In genomic region chr2:27505539-27505938, GRCm38 (mm10) we compare ENCODE assay signal across 9 mouse cellular contexts. TPM values are rescaled to one million over a fixed set of nuclear protein-coding genes. Genes with fewer than 3 reads are reported as not detected.
A peak's percentile ranks its signal among the peaks of the same experiment; 100 is the strongest.
DNase-seq lines count a peak whose midpoint lies in the region; ATAC-seq lines count a peak whose summit lies in the region.
"Had no signal": no experiment of that assay in that cellular context is flagged by ENCODE, and none has a peak within 500 bp of the region (broad histone marks: within the 10 kb centered on the region; RNA-seq: fewer than 3 reads in every experiment).

No protein-coding gene starts in this region.

- 0 out of 2 replicates have a peak overlapping the region, but pooled peaks have one; percentile 3 for H3K4me3 ChIP-seq in heart, embryonic 10.5 days
- H3K4me3 ChIP-seq in heart, embryonic 14.5 days (ENCODE audit: control insufficient read depth in 1 of 2, insufficient read depth in 1 of 2, low read depth in 1 of 2, low read length in 2 of 2): no peak overlapping the region
- no peak overlapping the region for H3K4me3 ChIP-seq in limb, embryonic 13.5 days
- H3K4me3 ChIP-seq in stomach, embryonic 16.5 days (replicated peaks; ENCODE audit: low read length): no peak overlapping the region

- 4% methylated on average over 6 of the region's 6 CpGs for WGBS in heart, embryonic 10.5 days
- 5% methylated on average over 6 of the region's 6 CpGs for WGBS in heart, embryonic 14.5 days
- 8% methylated on average over 6 of the region's 6 CpGs for WGBS in limb, embryonic 13.5 days
- 8% methylated on average over 6 of the region's 6 CpGs for WGBS in stomach, embryonic 16.5 days

- H3K9ac ChIP-seq in heart, embryonic 14.5 days (ENCODE audit: low read length): no peak overlapping the region
- H3K9ac ChIP-seq in limb, embryonic 13.5 days: no peak overlapping the region
- H3K9ac ChIP-seq in stomach, embryonic 16.5 days (ENCODE audit: low read length): peak overlapping the region; percentile 21; the same call in 1 of the 2 replicates

- intact Hi-C loops in heart, postnatal 25 days (cut with DNase I): no loop called here
- intact Hi-C loops in left cerebral cortex, postnatal 14 days (cut with DNase I): no loop called here

- peak overlapping the region; percentile 86 for H3K27ac ChIP-seq in heart, embryonic 10.5 days
- peak overlapping the region in 1 of 2 experiments; percentile 51; a peak in 3 of 4 replicates for H3K27ac ChIP-seq in heart, embryonic 14.5 days (replicated peaks in 1 of 2; ENCODE audit: control insufficient read depth in 1 of 2, insufficient read depth in 1 of 2, low read depth in 2 of 2, low read length in 2 of 2)
- peak overlapping the region; percentile 33; the same call in 1 of the 2 replicates for H3K27ac ChIP-seq in limb, embryonic 13.5 days
- H3K27ac ChIP-seq in stomach, embryonic 16.5 days (ENCODE audit: low read length): peak overlapping the region; percentile 75

- H3K36me3 ChIP-seq in heart, embryonic 10.5 days: no peaks in the 10 kb centered on the region
- H3K36me3 ChIP-seq in heart, embryonic 14.5 days (ENCODE audit: control insufficient read depth, insufficient read depth, low read length): no peaks in the 10 kb centered on the region
- no peaks in the 10 kb centered on the region for H3K36me3 ChIP-seq in limb, embryonic 13.5 days
- H3K36me3 ChIP-seq in stomach, embryonic 16.5 days (ENCODE audit: control insufficient read depth, insufficient read depth, low read length): no peaks in the 10 kb centered on the region
- H3K36me3 ChIP-seq: G1E had no signal

- H3K4me2 ChIP-seq in heart, embryonic 14.5 days (ENCODE audit: low read length): 0 out of 2 replicates have a peak overlapping the region, but pooled peaks have one; percentile 13
- no peak overlapping the region; the same call in 1 of the 2 replicates for H3K4me2 ChIP-seq in limb, embryonic 13.5 days (replicated peaks)
- H3K4me2 ChIP-seq in stomach, embryonic 16.5 days (ENCODE audit: low read depth, low read length): no peak overlapping the region

- peaks cover 42% of the 10 kb centered on the region for H3K4me1 ChIP-seq in heart, embryonic 10.5 days
- peaks cover 17 to 25% of the 10 kb centered on the region in 2 experiments for H3K4me1 ChIP-seq in heart, embryonic 14.5 days (ENCODE audit: control insufficient read depth in 2 of 2, insufficient read depth in 2 of 2, low read length in 2 of 2)
- H3K4me1 ChIP-seq in limb, embryonic 13.5 days: peaks cover 21% of the 10 kb centered on the region
- H3K4me1 ChIP-seq in stomach, embryonic 16.5 days (ENCODE audit: control insufficient read depth, insufficient read depth, low read length): peaks cover 14% of the 10 kb centered on the region

- H3K9me3 ChIP-seq in heart, embryonic 10.5 days: no peaks in the 10 kb centered on the region
- no peaks in the 10 kb centered on the region for H3K9me3 ChIP-seq in heart, embryonic 14.5 days (ENCODE audit: control insufficient read depth, low read length)
- no peaks in the 10 kb centered on the region for H3K9me3 ChIP-seq in limb, embryonic 13.5 days
- H3K9me3 ChIP-seq in stomach, embryonic 16.5 days (replicated peaks; ENCODE audit: control insufficient read depth, low read length): no peaks in the 10 kb centered on the region
- H3K9me3 ChIP-seq: G1E had no signal

- no peak for ATAC-seq in heart, embryonic 14.5 days (ENCODE audit: insufficient number of reproducible peaks, insufficient read depth, low FRiP score, low read depth)
- ATAC-seq in limb, embryonic 13.5 days (ENCODE audit: low FRiP score, low read depth): peak; percentile 77
- peak; percentile 89; the same call in 1 of the 2 replicates for ATAC-seq in stomach, embryonic 16.5 days (ENCODE audit: insufficient read depth, low FRiP score)

- H3K27me3 ChIP-seq in heart, embryonic 10.5 days (ENCODE audit: insufficient read depth, poor library complexity, severe bottlenecking): no peaks in the 10 kb centered on the region
- no peaks in the 10 kb centered on the region for H3K27me3 ChIP-seq in heart, embryonic 14.5 days (ENCODE audit: control insufficient read depth, insufficient read depth, low read length)
- no peaks in the 10 kb centered on the region for H3K27me3 ChIP-seq in limb, embryonic 13.5 days
- no peaks in the 10 kb centered on the region for H3K27me3 ChIP-seq in stomach, embryonic 16.5 days (ENCODE audit: control insufficient read depth, insufficient read depth, low read length)

- DNase-seq in heart, embryonic 10.5 days (ENCODE audit: low spot score): peak; percentile 79
- DNase-seq in heart, postnatal 25 days (ENCODE audit: low spot score): no peak
- DNase-seq in right cerebral cortex, postnatal 14 days: no peak
- DNase-seq in spleen, adult 18-20 months: no peak
- DNase-seq in left cerebral cortex, postnatal 14 days (ENCODE audit: low spot score in 2 of 2): no peak

RNA-seq across cellular contexts. Expression of gene Brd3, which starts 1.9 kb away (rescaled TPM):
- 90.5 and 135 TPM in 2 replicates for polyA plus RNA-seq in heart, embryonic 10.5 days (2016; fragmentation: Nextera tagmentation; extraction: Ambion mirVana)
- total RNA-seq in heart, postnatal 25 days (2021): 10 to 100 TPM; 29.3 to 35.7 TPM
- polyA plus RNA-seq in heart, embryonic 14.5 days (2014; fragmentation: Nextera tagmentation; extraction: Ambion mirVana): 70.8 and 74.8 TPM in 2 replicates
- 141 and 169 TPM in 2 replicates for polyA plus RNA-seq in limb, embryonic 13.5 days (2015; fragmentation: Nextera tagmentation; extraction: Ambion mirVana)
- polyA plus RNA-seq in stomach, embryonic 16.5 days (2015; fragmentation: Nextera tagmentation; extraction: Ambion mirVana): 79.3 and 85.4 TPM in 2 replicates
- total RNA-seq in left cerebral cortex, postnatal 14 days (2021): 10 to 100 TPM; 61.3 to 64.0 TPM

RNA-seq across cellular contexts. Expression of gene Wdr5, which starts 9.4 kb away (rescaled TPM):
- 44.3 and 57.8 TPM in 2 replicates for polyA plus RNA-seq in heart, embryonic 10.5 days (2016; fragmentation: Nextera tagmentation; extraction: Ambion mirVana)
- 10 to 100 TPM; 23.4 to 23.7 TPM for total RNA-seq in heart, postnatal 25 days (2021)
- 29.5 and 30.2 TPM in 2 replicates for polyA plus RNA-seq in heart, embryonic 14.5 days (2014; fragmentation: Nextera tagmentation; extraction: Ambion mirVana)
- 62.5 and 63.6 TPM in 2 replicates for polyA plus RNA-seq in limb, embryonic 13.5 days (2015; fragmentation: Nextera tagmentation; extraction: Ambion mirVana)
- polyA plus RNA-seq in stomach, embryonic 16.5 days (2015; fragmentation: Nextera tagmentation; extraction: Ambion mirVana): 45.6 TPM in 2 replicates
- total RNA-seq in left cerebral cortex, postnatal 14 days (2021): 10 to 100 TPM; 34.9 to 37.3 TPM
